Mouse (Mus musculus) testis, postnatal 10 days (tissue): ENCODE measurements around the gene Vps54.

ENCODE experiments used
- DNase-seq: peaks from one replicate; pipeline ENCODE4 v3.0.0; 2021; ENCODE audit warnings: low spot score

The Vps54 gene

DNA sequence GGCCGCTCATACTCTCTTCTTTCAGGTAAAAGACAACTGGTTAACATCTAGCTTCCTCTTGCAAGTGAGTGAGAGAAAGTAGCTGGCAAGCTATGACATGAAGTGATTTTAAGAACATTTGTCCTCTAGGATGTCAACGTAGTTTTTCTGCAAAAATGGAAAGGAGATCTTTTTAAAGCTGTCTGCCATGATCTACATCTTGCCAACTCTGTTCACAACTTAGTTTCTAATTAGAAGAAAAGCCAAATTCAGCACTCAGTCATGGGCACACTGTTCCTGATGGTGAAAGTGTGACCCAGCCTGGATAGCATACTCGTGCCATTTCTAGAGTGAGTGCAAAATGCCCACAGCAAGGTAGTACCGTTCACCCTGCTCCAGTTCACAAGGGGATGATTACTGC, 100.0 kb downstream of the Vps54 start:
- DNase-seq: no peak

DNA sequence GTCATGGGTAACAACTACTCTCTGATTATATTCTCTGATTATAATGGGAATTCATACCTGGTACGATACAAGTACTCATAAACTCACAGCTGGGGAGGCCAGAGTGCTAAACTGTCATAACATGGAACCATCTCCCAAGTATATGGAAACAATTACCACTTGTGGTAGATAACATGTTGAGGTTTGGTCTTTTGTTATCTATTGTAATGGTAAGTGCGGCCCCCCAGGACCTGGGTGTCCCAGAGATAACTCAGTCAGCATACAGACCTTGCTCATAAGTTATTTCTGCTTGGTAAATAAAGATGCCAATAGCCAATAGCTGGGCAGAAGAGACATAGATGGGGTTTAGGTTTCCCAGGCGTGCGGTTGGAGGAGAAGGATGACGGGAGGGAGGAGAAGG, 104.4 kb downstream of the Vps54 start:
- DNase-seq: no peak

DNA sequence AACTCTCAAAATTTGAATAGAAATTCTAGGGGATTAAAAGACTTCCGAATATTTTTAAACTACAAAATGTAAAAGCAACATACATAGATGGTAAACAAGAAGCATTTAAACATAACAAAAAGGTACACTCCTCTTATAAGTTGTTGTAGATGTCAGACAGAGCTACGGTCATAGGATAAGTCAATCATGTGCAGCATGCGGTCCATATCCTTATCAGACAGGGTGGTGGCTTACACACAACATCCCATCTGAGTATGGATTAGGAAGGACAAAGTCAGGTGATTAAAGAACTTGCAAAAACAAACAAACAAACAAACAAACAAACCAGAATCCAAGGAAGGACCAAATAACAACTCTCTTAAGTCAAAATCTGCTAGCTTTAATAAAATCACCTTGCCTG, 106.9 kb downstream of the Vps54 start:
- no peak for DNase-seq

DNA sequence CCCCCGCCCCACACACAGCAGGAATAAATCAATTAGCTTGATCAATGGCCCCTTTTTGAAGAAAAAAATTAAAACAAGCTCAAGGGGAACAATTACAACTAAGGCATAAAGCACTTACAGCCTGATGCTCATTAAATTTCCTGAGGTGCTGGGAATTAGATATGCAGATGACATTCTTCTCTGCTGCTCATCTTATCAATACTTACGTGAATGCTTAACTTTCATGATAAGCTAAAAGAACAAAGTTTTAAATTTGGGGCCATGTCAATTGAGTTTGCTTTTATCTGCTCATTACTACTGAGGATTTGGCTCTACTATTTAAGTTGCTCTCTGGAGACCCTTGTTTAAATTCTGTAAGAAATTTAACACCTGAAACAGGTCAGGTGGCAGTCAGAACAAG, 109.8 kb downstream of the Vps54 start:
- DNase-seq: no peak

DNA sequence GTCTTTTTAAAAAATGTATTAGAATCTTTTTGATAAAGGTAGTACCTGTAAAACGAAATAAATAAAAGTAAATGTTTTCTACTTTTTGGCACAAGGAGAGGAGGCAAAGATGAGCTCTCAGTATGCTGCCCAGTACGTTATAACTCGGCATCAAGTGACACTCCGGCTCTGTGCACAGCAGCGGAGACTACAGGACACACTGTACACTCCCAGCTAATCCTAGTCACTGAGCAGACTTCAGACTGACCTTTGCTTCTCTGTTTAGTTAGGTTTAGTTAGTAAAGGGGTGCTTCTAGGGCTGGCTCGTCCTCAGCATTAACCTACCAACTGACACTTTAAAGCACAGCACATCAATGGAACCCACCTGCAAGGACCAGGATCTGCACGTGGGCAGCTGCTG, 112.2 kb downstream of the Vps54 start:
- DNase-seq: no peak

DNA sequence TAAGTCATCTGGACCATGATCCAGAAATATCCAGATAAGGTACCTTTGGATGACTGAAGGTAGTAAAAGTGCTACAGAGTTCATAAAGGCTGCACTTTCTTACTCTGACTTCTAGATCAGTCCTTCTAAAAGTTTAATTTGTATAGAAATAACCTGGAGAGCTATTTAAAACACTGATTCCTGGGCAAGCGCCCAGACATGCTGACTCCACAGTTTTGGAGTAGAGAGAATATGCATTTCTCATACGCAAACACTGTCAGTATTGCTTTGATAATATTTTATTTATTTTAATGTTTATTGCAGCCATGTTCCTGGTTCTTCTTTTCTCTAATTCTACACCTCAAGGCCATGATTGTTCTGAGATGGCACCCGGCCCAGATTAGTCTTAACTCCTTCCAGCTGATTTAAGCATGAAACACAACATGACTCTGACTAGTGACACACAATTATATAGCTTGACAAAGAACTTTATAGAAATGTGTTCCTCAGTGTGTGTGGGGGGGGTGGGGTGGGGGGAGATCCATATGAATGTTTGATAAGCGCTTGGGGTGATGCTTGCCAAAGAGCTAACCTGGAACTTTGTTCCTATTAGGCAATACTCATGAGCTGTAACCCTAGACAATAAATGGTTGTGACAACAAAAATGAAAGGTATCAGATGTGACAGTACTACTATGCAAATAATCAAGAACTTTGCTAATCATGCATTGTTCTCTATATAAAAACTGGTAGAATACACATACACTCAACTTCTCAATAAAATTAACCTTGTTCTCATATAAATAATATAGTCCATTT, 124.3 kb downstream of the Vps54 start:
- peak; percentile 52 for DNase-seq

DNA sequence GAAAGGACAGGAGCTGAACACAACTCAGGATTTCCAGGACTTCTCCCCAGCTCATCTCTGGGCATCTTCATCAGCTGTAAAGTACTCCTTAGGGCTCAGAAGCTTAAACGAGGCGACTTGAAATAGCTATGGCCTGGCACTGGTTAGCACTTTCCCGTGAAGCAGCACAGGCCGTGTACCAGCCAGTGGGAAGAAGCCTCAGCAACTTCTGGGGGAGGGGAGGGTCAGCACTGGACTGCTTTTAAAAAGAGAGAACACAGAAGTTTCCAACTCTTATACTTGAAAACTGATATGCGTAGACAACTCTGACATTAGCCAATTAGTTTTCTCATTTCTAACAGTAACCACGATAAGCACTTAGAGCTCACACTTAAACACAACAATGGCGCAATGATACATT, 129.4 kb downstream of the Vps54 start:
- no peak for DNase-seq

DNA sequence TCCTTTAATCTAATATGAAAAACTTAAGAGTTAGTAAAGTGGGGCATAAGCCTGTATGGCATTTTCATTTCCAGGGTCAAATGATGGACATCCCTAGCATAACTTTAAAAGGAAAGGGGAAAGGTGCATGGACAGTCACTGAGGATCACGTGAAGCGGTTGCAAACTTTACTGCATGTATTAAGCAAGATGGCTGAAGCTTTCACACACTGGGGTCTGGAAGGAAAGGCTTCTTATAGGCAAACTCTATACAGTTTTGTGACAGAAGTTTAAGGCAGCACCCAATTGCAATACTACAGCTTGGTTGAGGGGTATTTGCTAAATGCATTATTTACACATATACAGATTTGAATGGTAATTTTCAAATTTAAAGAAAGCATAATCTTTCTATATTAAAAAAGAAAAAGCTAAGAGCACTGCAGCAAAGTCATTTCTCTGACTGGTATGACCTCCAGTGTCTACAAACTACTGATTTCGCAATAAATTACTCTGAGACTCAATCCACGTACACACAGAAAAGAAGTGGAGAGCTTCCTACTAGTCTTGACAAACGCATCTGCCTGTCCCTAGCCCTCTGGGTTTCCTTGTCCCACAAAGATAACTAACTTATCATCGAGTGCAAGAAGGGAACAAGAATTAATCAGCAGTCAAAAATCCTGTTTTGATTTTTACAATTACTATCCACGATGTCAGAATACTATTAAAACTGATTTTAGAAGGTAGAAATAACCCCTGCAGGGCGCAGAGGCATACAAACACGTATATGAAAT, 130.4 kb downstream of the Vps54 start:
- DNase-seq: no peak

DNA sequence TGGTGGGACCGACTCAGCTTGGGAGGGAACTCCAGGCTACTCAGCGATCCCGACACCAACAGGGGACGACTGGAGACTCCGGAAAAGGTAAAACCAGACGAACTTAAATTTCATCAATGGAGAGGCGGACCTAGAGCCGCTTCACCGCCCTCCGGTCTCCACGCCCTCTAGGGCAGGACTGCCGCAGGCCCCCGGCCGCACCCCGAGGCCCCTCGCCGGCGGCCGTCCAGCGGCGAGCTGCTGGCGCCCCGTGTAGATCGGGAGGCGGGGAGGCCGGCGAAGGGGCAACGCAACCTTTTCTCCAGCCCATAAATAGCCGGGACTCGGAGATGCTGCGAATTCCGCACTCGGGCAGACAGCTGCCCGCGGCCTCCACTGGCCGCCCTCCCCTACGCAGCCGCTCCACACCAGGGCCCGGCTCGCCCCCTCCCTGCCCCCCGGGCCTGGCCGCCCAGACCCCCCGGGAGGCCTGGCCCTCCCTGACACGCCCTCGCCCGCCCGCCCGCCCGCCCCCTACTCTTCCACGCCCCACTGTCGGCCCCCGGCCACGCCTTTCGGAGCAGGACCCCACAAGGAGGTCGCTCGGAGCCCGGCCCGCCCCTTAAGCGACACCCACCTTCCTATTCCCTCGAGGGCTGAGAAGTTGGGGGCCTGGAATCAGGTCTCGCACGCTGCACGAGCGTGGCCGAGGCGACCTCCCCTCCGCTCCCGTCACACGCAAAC, 131.5 kb downstream of the Vps54 start:
- peak; percentile 87 for DNase-seq
